Mouse (Mus musculus) hindbrain, embryonic 15.5 days (tissue): Measurements from ENCODE around the gene H2-Ob. TPM values are rescaled to one million over a fixed set of nuclear protein-coding genes. Genes with fewer than 3 reads are reported as not detected.

Experiments used
- ATAC-seq: fragments of 200-750 bp; cut with Nextera tagmentation; 2 replicates; pipeline ENCODE4 v1.8.0; 2017; ENCODE audit warnings: low read depth, moderate number of reproducible peaks, moderate TSS enrichment; ENCODE audit not compliant: low FRiP score
- H3K27ac ChIP-seq: fragments of 300-500 bp; sonication (generic); replicated peaks from 2 replicates; pipeline ENCODE4 v1.5.1; 2015; ENCODE audit warnings: mild to moderate bottlenecking, inconsistent platforms
- H3K27me3 ChIP-seq: fragments of 300-500 bp; sonication (generic); 2 replicates; pipeline ENCODE4 v1.6.1; 2015; ENCODE audit warnings: control low read depth, inconsistent platforms
- H3K36me3 ChIP-seq: fragments of 300-500 bp; sonication (generic); 2 replicates; pipeline ENCODE4 v1.6.1; 2015; ENCODE audit warnings: control low read depth, inconsistent platforms
- H3K4me1 ChIP-seq: fragments of 300-500 bp; sonication (generic); replicated peaks from 2 replicates; pipeline ENCODE4 v1.6.1; 2015; ENCODE audit warnings: control low read depth, inconsistent platforms
- H3K4me2 ChIP-seq: fragments of 300-500 bp; sonication (generic); 2 replicates; pipeline ENCODE4 v1.6.1; 2015; ENCODE audit warnings: moderate library complexity, mild to moderate bottlenecking, inconsistent platforms
- H3K4me3 ChIP-seq: fragments of 300-500 bp; sonication (generic); 2 replicates; pipeline ENCODE4 v1.5.1; 2015; ENCODE audit warnings: mild to moderate bottlenecking, inconsistent platforms
- H3K9ac ChIP-seq: fragments of 300-500 bp; sonication (generic); 2 replicates; pipeline ENCODE4 v1.6.1; 2015; ENCODE audit warnings: inconsistent platforms
- H3K9me3 ChIP-seq: fragments of 300-500 bp; sonication (generic); 2 replicates; pipeline ENCODE4 v1.6.1; 2016; ENCODE audit warnings: control low read depth, inconsistent platforms
- WGBS: fragments of 180-500 bp; shearing (Covaris S2); methylation state at CpG from one replicate; pipeline ENCODE4 v1.1.7; 2015; 5-methylcytosine and 5-hydroxymethylcytosine counted together
- polyA plus RNA-seq: library from polyadenylated mRNA; unstranded; fragments of >200 nt; fragmentation: Nextera tagmentation; extraction: Ambion mirVana; gene quantifications from 2 replicates; pipeline ENCODE4 v1.2.1, GENCODE M21; 2015

H2-Ob gene
- polyA plus RNA-seq, result 0.20 and 0.21 TPM in 2 replicates

DNA sequence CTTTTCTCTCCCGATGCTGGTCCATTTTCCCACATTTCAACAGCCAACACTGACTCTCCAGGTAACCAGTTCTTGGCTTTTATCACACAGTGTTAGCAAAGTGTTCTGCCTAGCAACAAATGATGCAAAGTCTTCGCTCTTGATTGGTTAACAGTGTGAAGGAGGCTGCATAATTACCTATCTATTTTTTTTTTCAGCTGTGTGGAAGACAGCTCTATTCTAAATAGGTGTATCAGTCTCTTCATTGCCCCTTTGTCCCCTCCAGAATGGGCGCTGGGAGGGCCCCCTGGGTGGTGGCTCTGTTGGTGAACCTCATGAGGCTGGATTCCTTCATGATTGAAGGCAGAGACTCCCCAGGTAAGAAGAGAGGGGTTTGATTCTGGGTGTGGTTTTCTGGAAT lies at the start of gene H2-Ob:
H2-Ob (plus strand) TSS at position 198 of the 400 bp plus-strand sequence.
- Histone ChIP-seq H3K4me1 (no peaks in the 10 kb centered on the region), H3K27ac (no peak within 1 kb of the TSS), H3K27me3 (no peaks in the 10 kb centered on the region), H3K36me3 (no peaks in the 10 kb centered on the region), H3K4me3 (no peak within 1 kb of the TSS), H3K9me3 (0 out of 2 replicates have a peak, but pooled peaks cover 2% of the 10 kb centered on the region), H3K9ac (no peak within 1 kb of the TSS), H3K4me2 (no peak within 1 kb of the TSS)
- no peak for ATAC-seq
- 66% methylated on average over 3 of the region's 3 CpGs for WGBS

DNA sequence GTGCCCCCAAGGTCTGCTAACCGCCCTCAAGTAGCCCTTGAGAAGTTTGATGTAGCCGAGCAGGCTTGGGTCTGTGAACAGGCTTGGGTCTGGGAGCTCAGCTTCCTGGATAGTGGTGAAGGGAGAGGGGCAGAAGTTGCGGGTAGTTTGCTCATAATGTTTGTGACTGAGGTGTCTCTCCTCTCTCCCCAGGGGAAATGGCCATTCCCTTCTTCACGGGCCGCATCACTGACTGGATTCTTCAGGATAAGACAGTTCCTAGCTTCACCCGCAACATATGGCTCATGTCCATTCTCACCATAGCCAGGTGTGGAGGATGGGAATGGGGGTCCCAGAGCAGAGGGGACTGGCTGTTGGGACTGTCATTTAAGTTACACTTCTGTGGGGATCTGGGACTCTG lies 49.7 kb upstream of the H2-Ob start:
- no peak overlapping the region for H3K9ac ChIP-seq
- peaks cover 15% of the 10 kb centered on the region for H3K4me1 ChIP-seq
- no peaks in the 10 kb centered on the region for H3K9me3 ChIP-seq
- WGBS, result 75% methylated on average over 6 of the region's 6 CpGs
- no peak overlapping the region for H3K4me3 ChIP-seq
- no peaks in the 10 kb centered on the region for H3K36me3 ChIP-seq
- H3K27ac ChIP-seq, result no peak overlapping the region
- peaks cover 68% of the 10 kb centered on the region for H3K27me3 ChIP-seq
- ATAC-seq, result no peak
- no peak overlapping the region for H3K4me2 ChIP-seq

DNA sequence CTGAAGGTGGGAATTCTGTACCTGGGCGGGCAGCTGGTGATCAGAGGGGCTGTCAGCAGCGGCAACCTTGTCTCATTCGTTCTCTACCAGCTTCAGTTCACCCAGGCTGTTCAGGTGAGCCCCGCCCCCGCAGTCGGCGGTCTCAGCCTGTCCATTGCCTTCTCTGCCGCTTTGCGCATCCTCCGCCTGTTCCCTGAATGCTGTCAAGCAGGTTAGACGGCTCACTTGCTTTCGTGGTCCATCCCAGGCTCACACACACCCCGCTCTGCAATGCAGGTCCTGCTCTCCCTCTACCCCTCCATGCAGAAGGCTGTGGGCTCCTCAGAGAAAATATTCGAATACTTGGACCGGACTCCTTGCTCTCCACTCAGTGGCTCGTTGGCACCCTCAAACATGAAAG lies 45.9 kb upstream of the H2-Ob start:
- no peak overlapping the region for H3K4me2 ChIP-seq

DNA sequence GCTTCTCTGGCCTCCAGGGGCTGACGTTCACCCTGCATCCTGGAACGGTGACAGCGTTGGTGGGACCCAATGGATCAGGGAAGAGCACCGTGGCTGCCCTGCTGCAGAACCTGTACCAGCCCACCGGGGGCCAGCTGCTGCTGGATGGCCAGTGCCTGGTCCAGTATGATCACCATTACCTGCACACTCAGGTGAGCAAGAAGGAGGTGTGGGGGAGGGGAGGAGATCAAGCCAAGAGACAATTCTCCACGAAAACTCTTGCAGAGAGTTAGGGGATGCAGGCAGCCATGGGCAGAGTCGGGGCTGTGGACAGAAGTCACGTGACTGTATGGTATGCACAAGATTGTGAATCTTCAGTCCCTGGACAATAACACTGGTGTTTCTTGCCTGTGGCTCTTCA lies 45.2 kb upstream of the H2-Ob start:
- Histone ChIP-seq H3K4me2 (no peak overlapping the region), H3K4me1 (peaks cover 19% of the 10 kb centered on the region), H3K9me3 (no peaks in the 10 kb centered on the region), H3K27me3 (peaks cover 79% of the 10 kb centered on the region), H3K36me3 (no peaks in the 10 kb centered on the region), H3K4me3 (no peak overlapping the region), H3K27ac (no peak overlapping the region), H3K9ac (no peak overlapping the region)
- ATAC-seq, result no peak
- WGBS, result 59% methylated on average over 8 of the region's 8 CpGs

More for the DNA sequence above, 45.9 kb upstream of the H2-Ob start:
- H3K4me1 ChIP-seq, result peaks cover 18% of the 10 kb centered on the region
- no peaks in the 10 kb centered on the region for H3K9me3 ChIP-seq
- H3K27ac ChIP-seq, result no peak overlapping the region
- H3K36me3 ChIP-seq, result no peaks in the 10 kb centered on the region
- H3K4me3 ChIP-seq, result no peak overlapping the region
- H3K27me3 ChIP-seq, result peaks cover 80% of the 10 kb centered on the region
- WGBS, result 25% methylated on average over 16 of the region's 16 CpGs
- no peak for ATAC-seq
- H3K9ac ChIP-seq, result no peak overlapping the region

DNA sequence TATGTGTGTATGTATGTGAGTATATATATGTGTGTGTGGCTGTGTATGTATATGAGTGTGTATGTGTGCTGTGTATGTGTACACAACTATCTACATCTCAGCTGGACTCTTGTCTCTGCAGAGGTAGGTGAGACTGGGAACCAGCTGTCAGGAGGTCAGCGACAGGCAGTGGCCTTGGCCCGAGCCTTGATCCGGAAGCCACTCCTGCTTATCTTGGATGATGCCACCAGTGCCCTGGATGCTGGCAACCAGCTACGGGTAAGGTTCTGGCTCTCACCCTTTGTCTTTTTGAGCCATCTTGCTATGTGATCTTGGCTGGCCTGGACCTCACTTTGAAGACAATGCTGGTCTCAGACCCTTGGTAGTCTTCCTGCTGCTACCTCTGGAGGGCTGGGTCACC lies 44.0 kb upstream of the H2-Ob start:
- H3K27me3 ChIP-seq, result peaks cover 77% of the 10 kb centered on the region
- peaks cover 19% of the 10 kb centered on the region for H3K4me1 ChIP-seq
- H3K36me3 ChIP-seq, result no peaks in the 10 kb centered on the region
- ATAC-seq, result no peak
- 86% methylated on average over 4 of the region's 4 CpGs for WGBS
- no peak overlapping the region for H3K9ac ChIP-seq
- H3K4me3 ChIP-seq, result no peak overlapping the region
- no peaks in the 10 kb centered on the region for H3K9me3 ChIP-seq
- no peak overlapping the region for H3K4me2 ChIP-seq
- no peak overlapping the region for H3K27ac ChIP-seq

DNA sequence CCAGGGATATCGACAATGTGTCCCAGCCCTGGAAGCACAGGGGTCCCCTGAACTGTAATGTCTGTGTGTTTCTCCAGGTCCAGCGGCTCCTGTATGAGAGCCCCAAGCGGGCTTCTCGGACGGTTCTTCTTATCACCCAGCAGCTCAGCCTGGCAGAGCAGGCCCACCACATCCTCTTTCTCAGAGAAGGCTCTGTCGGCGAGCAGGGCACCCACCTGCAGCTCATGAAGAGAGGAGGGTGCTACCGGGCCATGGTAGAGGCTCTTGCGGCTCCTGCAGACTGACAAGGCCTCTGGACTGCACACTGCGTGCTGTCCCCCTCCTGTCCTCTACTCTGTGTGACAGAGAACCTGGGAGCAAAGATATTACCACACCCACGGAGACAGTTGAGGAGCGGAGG lies 42.2 kb upstream of the H2-Ob start:
- H3K9ac ChIP-seq, result no peak overlapping the region
- H3K4me3 ChIP-seq, result 0 out of 2 replicates have a peak overlapping the region, but pooled peaks have one; percentile 47
- peaks cover 19% of the 10 kb centered on the region for H3K4me1 ChIP-seq
- WGBS, result 38% methylated on average over 12 of the region's 12 CpGs
- H3K27me3 ChIP-seq, result peaks cover 73% of the 10 kb centered on the region
- 0 out of 2 replicates have a peak overlapping the region, but pooled peaks have one; percentile 91 for H3K4me2 ChIP-seq
- no peaks in the 10 kb centered on the region for H3K9me3 ChIP-seq
- ATAC-seq, result no peak
- no peaks in the 10 kb centered on the region for H3K36me3 ChIP-seq
- H3K27ac ChIP-seq, result no peak overlapping the region

DNA sequence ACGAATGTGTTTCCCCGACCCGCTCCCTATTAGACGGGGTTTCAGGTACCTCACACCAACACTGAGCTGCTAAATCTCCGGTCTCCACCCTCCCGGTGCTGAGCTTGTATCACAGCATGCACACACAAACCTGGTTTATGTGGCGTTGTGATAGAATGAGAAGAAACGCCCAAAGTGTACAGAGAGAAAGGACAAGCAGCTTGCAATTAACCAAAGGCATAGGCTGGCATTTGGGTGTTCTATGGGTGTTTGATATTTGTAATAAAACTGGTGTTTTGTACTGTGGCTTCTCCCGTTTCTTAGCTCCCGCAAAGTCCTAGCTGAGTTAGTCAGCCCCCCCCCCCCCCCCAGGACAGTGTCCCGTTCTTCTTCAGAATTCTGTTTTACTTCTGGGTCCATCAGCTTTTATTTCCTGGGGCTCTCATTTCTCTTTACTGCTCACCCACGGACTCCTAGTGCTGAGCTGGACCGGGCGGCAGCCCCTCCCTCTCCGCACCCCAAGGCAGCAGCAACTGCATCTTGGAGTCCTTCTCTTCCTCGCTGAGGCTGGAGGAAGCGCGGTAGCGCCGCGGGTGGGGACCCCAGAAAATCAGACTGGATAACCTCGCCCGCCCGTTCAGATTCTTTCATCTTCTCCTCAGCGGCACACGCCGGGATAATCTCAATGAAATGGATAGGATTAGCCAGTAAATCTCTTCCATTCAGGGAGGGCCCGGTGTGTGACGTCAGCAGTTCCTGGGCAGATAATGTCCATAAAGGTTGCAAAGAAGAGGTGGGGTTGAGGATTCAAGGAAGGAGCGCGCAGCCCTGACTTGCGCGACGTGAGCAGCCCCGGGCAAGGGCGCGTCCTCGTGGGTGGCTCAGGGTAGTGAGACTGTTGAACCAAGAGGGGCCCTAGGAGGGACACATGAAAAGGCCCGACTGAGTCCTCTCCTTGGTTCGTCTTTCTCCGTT lies 41.5 kb upstream of the H2-Ob start, which contains the start of gene Psmb8:
Psmb8 (plus strand) TSS at position 781 of the 954 bp plus-strand sequence.
- H3K4me2 ChIP-seq, result peak within 1 kb of the TSS; percentile 91
- peaks cover 66% of the 10 kb centered on the region for H3K27me3 ChIP-seq
- H3K36me3 ChIP-seq, result no peaks in the 10 kb centered on the region
- peak within 1 kb of the TSS; percentile 44 for H3K9ac ChIP-seq
- WGBS, result 4% methylated on average over 41 of the region's 41 CpGs
- H3K4me1 ChIP-seq, result peaks cover 19% of the 10 kb centered on the region
- peak; percentile 89 for ATAC-seq
- no peak within 1 kb of the TSS for H3K27ac ChIP-seq
- H3K9me3 ChIP-seq, result no peaks in the 10 kb centered on the region
- H3K4me3 ChIP-seq, result peak within 1 kb of the TSS; percentile 47

DNA sequence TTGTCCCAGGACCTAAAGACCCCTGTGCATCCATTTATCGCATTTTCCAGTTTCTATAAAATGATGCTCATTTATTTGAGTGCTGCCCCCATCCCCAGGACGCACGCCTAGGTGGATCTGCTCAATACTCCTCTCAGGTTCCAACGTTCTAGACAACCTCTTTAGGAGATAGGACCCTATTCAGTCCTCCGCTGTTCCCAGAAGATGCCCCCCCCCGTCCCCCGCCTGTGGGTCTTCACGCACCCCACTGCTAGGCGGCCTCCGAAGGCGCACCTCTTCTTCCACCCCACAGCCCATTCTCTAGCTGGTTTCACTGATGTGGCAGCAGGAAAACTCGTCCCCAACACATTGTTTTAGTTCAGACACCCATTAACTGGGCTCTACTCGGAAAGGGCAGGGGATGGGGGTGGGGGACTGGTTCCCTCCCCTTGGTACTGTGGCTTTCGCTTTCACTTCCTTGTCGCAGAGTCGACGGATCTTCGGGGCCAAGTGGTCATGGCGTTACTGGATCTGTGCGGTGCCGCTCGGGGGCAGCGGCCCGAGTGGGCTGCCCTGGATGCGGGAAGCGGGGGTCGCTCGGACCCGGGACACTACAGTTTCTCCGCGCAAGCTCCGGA lies 40.7 kb upstream of the H2-Ob start:
- Histone ChIP-seq H3K27ac (no peak overlapping the region), H3K4me1 (peaks cover 19% of the 10 kb centered on the region), H3K36me3 (no peaks in the 10 kb centered on the region), H3K4me3 (peak overlapping the region; percentile 47), H3K4me2 (peak overlapping the region; percentile 91), H3K9ac (peak overlapping the region; percentile 44; the same call in 1 of the 2 replicates), H3K9me3 (no peaks in the 10 kb centered on the region), H3K27me3 (peaks cover 62% of the 10 kb centered on the region)
- 3% methylated on average over 32 of the region's 32 CpGs for WGBS
- ATAC-seq, result 0 out of 2 replicates have a peak, but pooled peaks have one; percentile 17

DNA sequence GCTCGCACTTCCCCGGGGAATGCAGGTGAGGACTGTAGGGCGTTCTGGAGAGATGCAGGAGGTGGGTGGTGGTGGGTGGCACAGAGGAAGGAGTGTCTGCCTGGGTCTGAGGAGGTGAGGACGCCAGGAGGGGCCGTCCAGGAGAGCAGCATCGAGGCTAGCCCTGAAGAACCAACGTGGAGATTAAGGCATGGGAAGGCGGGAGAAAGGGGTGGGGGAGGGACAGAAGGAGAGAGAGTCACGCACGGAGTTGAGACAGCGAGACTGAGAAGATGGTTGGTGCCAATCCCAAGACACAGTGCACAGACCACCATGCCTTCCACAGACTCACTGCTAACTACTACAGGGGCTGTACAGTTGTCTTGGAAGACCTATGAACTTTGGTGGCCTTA lies 40.2 kb upstream of the H2-Ob start:
- H3K9me3 ChIP-seq, result no peaks in the 10 kb centered on the region
- 13% methylated on average over 11 of the region's 11 CpGs for WGBS
- H3K27ac ChIP-seq, result no peak overlapping the region
- H3K4me2 ChIP-seq, result peak overlapping the region; percentile 91
- H3K36me3 ChIP-seq, result no peaks in the 10 kb centered on the region
- H3K27me3 ChIP-seq, result peaks cover 62% of the 10 kb centered on the region
- no peak for ATAC-seq
- H3K4me3 ChIP-seq, result peak overlapping the region; percentile 47
- H3K4me1 ChIP-seq, result peaks cover 19% of the 10 kb centered on the region
- no peak overlapping the region for H3K9ac ChIP-seq

DNA sequence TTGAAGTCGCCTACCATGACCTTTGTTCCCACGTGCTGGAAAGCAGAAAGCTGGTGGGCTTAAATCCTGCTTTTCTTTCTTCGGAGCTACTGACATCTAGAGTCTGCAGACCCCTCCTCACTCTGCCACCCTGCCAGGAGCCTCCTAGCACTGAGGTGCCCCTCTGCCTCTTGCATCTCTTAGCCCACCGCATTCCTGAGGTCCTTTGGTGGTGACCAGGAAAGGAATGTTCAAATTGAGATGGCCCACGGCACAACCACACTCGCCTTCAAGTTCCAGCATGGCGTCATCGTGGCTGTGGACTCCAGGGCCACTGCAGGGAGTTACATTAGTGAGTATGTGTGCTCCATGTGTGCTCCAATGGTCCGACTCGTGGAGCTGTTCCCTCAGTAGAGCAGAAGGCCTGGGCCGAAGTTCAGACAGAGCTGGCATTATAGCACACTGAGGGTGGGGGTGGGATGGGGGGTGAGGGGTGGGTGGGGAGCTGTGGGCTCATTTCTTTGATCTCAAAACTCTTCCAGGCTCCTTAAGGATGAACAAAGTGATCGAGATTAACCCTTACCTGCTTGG lies 39.6 kb upstream of the H2-Ob start:
- Histone ChIP-seq H3K4me1 (peaks cover 24% of the 10 kb centered on the region), H3K27me3 (peaks cover 63% of the 10 kb centered on the region), H3K27ac (no peak overlapping the region), H3K4me3 (no peak overlapping the region), H3K9ac (no peak overlapping the region), H3K4me2 (no peak overlapping the region), H3K9me3 (no peaks in the 10 kb centered on the region), H3K36me3 (no peaks in the 10 kb centered on the region)
- ATAC-seq, result no peak
- WGBS, result 68% methylated on average over 12 of the region's 12 CpGs

DNA sequence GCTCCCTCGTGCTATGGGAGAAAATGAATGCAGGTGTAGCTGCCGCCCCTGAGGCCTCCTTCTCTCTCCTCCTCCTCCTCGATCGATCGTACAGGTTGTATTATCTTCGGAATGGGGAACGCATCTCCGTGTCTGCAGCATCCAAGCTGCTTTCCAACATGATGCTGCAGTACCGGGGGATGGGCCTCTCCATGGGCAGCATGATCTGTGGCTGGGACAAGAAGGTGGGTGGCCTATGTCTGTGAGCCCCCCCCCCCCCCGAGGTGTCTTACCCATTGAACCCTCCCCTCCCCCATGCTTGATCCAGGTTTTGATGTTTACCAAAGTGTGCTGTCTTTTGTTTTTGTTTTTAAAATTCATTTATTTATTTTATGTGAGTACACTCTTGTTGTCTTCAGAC lies 38.7 kb upstream of the H2-Ob start:
- Histone ChIP-seq H3K27me3 (peaks cover 62% of the 10 kb centered on the region), H3K9me3 (no peaks in the 10 kb centered on the region), H3K27ac (no peak overlapping the region), H3K36me3 (no peaks in the 10 kb centered on the region), H3K9ac (no peak overlapping the region), H3K4me2 (no peak overlapping the region), H3K4me1 (peaks cover 31% of the 10 kb centered on the region), H3K4me3 (no peak overlapping the region)
- 90% methylated on average over 10 of the region's 10 CpGs for WGBS
- ATAC-seq, result no peak
